Mouse (Mus musculus) spleen, adult 2 months (tissue): ENCODE results near the gene Sod2.

ENCODE experiments used
- CTCF ChIP-seq: fragments of 200-500 bp; IDR thresholded peaks from 2 replicates; pipeline ENCODE4 v1.5.1; 2011; ENCODE audit warnings: mild to moderate bottlenecking, inconsistent platforms; ENCODE audit not compliant: insufficient read depth, insufficient read length, insufficient replicate concordance; ENCODE audit errors: extremely low read depth
- POLR2A ChIP-seq: fragments of 200-500 bp; IDR thresholded peaks from 2 replicates; pipeline ENCODE4 v1.6.1; 2011; ENCODE audit warnings: low read depth, low read length, inconsistent platforms

GRCm38 (mm10) chr17:12996345-12996744 lies 10.3 kb upstream of the Sod2 start:
- peak; percentile 41; the same call in 1 of the 2 replicates for TF ChIP-seq CTCF
- no peak for TF ChIP-seq POLR2A
